Mouse (Mus musculus): ENCODE results near the gene Pigq.

Gene Pigq

DNA sequence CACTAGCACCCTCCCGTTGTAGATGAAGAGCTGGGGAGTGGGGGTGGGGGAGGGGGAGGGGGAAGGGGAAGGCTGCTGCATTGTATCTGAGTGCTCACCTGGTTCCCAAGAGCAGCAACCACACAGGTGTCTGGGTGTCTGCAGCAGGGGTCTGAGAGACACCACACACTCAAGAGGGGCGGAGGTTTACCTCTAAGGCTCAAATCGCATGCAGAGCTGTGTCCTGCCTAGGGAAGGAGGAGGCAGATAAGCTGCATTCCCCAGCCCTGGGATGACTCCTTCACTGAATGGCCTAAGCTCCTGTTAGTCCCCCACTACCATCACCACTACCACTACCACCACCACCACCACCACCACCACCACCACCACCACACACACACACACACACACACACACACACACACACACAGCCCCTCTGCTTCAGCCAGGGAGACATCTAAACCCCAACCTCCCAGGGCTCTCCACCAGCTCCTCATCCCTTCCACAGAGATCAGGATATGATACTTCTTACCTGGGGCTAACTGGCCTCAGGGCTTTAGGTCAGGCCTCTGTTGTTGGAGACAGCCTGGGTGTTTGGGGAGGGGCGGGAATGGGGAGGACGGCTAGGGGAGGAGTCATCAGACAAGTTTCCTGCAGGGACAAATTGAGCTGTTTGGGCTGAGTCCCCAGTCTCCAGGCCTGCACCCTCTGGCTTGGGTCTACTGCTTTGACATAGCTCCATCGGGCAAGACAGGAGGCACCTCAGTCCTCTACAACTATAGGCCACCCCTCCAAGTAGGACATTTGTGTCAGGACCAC, at the start of gene Pigq, which contains the start of gene Nhlrc4:
TSS of gene Pigq (minus strand) at position 571 of the 798 bp plus-strand sequence.
TSS of gene Nhlrc4 (minus strand) at position 596 of the 798 bp plus-strand sequence.
- DNase-seq, result no peak

DNA sequence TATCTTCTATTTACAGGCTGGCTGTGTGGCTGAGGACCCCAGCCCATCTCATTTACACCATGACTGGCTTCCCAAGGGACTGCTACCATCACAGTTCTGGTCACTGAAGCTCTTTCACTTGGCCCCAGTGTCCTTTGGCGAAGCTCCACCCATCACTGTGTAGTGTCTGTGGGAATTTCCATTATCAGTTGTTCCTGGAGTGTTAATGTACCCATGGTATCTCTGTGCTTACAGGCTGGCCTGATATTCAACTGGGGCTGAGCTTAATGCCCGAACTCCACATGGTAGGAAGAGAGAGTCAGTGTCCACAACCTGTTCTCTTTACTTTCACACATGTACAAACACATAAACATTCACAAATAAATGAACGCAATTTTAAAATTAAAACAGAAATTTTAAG, 48.8 kb upstream of the Pigq start:
- no peak for DNase-seq

DNA sequence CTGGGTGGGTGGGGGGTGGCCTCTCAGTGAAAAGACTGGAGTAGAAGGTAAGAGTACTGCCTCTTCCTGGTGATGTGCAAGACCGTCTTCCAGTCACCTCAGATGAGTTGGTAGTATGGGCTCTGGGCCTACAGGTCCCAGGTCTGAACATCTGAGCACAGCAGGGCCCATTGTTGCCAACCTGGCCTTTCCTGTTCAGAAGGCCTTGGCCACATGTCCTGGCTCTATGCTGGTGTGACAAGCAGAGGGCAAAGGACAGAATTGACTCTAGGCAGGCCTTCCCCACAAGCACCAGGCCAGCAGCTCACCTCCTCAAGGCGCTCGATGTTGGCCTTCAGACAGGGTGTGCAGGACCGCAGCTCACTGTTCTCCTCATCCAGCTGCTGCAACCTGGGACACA, 47.5 kb upstream of the Pigq start:
- no peak for DNase-seq

DNA sequence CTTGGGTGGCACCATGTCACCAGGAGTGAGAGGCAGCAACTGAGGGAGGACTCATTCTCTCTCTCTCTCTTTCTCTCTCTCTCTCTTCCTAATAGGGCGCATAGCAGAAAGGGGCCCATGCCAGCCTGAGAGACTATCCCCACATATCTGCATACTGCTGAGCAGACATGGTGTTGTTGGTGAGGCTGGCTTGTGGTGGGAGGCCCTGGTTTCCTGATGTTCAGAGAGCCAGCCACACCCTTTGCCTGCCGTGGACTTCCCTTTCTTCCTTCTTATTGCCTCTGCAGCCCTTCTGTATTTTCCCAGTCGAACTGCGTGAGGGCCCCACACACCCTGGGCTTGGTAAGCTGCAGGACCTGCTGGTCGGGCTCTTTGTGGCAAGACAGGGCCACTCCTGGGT, 45.6 kb upstream of the Pigq start:
- DNase-seq, result no peak

DNA sequence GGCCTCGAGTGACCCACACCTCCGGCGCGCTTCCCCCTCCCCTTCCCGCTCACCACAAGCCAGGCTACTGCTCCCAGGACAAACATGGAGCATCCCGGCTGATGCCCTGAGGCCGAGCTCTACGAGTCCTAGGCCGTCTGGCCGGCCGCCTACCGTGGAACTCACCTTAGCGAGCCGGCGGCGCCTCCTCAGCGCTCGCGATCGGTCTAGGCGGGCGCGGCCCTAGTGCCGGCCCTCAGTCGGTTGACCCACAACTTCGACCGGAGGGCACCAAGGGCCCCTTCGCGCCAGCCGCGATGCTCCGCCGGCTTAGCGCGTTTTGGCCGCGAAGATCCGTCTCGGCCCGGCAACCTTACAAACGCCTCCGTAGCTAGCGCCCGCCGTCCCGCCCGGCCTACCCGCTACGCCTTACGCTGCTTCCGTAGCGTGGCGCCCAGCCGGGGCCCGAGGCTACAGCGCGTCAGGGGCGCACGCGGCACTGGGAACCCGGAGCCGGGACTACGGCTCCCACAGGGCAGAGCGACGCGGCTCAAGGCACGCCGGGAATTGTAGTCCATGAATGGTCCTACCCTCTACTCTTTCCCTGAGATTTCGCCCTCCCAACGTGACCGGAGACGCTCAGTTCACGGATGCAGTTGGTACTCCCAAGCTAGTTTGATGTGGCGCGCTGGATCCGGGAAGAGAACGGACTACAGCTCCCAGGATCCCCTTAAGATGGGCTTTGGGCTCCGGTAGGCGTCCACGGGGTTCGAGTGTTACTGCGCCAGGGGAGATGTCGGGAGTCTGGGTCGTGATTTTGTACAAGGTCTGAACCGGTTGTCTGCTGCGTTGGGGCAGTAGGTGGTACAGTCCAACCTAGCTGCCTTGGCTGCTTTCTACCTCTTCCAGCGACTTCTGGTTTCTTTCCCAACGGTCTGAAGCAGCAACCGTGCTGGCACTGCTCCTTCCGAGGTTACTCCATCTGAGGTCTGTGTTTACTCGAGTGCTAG, 40.9 kb upstream of the Pigq start, which contains the start of gene Capn15:
TSS of gene Capn15 (minus strand) at position 491 of the 989 bp plus-strand sequence.
- peak; percentile 96 for DNase-seq

DNA sequence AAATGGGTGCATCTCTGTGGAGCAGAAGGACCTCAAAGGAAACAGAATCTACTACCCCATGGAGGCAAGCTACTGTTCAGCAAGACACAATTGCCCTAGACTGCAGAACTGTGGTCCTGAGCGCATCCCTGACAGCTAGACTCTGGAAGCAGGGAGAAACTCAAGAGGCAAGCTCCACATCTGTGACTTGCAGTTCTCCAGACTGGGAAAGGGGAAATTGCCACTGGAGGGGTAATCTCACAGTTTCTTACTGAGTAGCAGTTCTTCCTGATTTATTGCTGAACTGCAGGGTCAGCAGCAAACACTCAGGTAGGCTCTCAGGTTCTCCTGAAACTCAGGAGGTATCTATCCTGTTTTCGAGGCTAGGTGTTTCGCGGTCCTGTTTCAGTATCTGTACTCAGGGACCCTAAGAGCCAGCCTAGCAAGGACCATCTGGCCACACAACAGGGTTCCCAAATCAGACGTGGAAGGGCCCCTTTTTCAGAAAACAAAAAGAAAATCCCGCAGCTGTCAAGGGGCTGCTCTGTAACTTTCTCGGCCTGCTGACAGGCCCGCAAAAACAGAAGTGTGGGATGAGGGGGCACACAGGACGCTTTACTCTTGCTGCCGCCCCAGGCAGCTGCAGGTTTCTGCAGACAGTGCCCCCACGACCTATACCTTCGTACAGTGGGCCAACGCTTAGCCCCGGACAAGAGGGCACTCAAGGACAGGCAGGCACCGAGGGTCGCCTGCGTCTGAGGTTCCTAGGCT, 40.0 kb upstream of the Pigq start:
- DNase-seq, result no peak

DNA sequence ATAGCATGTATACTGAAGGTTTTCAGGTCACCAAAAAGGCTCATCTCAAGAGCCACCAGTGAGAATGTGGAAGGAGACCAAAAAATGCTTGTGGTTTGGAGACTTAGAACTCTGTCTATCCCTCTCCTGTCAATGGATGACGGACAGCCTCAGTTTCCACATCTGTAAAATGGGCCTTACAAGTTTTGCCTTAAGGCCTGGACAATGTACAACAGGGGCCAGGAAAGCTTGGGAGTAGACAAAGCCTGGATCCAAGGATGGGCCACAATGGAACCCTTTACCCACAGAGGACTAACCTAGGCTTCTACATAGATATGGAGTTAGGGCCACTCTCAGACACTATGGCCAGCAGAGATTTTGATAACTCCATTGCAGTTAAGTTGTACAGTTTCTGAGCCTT, 39.3 kb upstream of the Pigq start:
- DNase-seq, result no peak

DNA sequence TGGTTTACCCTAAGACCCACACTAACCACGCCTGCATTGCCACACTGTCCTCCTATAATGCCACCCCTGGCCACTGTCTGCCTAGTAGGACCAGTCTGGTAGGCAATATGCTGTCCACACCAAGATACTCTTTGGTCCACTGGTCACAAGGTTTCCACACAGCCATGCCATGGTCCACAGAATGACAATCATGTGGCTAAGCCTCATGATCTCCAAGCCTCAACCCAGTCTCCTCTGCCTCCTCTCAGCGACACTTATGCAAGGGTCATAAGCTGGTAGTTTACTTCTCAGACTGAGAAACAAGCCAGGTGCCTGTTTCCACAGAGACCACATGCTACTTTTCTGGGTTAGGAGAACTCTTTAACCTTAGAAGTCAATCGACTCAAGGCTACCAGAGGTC, 38.2 kb upstream of the Pigq start:
- DNase-seq, result no peak

DNA sequence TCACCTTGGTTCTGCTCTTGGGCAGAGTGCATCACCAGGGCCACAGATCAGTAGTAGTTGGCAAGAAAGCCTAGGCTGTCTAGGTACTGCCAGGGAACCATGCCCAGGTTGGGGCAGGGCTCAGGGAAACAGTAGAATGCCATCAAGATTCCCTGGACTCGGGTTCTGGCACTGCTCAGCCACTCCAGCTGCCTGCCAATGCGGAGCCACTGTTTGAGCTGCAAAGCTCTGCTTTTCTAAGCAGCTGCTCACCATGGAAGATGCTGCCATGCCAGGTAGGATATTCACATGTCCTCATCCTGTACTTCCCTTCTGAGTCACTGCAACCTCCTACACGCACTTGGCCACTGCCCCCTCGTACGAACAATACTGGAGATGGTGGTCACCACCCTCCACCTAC, 36.1 kb upstream of the Pigq start:
- no peak for DNase-seq

DNA sequence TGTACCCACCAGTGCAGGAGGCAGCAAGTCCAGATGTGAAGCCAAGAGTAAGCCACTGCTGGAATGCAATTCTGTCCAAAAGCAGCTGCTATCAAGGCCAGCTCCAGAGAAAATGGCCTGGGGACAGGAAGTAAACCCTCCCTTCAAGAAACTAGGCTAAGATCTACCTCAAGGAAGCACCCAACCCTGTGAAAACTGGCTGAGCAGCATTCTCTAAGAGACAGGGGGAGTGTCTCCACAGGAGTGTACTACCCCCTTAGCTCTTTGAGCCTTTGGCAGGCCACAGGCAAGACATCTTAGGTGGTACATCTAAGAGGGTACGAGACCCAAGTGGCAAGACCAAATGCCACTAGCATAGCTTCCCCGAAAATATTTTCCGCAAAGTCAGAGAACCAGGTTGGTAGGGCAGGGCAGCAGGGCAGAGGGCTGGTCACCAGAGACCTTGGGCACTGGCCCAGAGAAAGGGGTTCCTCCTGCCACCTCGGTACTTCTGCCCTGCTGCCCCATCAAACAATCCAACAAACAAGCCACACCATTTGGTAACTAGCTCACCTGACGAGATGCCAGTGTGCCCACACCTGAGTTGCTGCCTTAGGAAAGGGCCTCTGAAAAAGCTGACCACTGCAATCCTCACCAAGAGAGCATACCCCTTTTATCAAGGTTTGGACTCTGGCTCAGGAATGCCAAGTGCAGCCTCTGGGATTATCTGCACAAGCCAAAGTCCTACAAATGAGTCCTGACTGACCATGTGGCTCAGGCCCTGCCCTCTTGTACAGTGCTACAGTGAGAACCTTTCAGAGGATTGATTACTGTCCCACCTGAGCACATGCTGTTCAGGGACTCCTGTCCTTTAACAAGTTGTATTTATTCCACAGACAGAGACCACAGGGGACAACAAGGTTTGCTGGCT, 35.3 kb upstream of the Pigq start:
- DNase-seq, result peak; percentile 52

DNA sequence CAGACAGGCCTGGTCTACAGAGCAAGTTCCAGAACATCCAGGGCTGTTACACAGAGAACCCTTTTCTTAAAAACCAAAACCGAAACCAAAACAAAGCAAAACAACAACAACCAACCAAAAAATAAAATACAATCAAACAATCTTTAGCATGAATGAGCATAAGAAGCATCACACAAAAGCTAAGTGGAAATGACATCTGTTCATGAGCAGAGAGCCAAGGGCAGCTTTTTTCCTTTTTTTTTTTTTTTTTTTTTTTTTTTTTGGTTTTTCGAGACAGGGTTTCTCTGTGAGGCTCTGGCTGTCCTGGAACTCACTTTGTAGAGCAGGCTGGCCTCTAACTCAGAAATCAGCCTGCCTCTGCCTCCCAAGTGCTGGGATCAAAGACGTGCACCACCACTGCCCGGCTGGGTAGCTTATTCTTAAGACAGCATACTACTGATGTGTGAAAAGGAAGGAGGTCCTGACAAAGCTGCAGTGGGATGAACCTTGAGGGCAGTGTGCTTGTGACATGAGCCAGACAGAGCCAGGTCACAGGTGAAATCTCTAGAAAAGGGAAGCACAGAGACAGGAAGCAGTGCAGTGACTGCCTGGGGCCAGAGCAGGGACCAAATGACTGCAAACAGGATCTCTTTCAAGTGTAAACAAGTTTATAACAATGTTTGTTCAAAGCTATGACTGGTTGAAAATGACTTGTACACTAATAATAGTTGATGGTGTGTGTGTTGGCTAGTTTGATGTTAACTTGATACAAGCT, 26.4 kb upstream of the Pigq start:
- DNase-seq, result no peak

DNA sequence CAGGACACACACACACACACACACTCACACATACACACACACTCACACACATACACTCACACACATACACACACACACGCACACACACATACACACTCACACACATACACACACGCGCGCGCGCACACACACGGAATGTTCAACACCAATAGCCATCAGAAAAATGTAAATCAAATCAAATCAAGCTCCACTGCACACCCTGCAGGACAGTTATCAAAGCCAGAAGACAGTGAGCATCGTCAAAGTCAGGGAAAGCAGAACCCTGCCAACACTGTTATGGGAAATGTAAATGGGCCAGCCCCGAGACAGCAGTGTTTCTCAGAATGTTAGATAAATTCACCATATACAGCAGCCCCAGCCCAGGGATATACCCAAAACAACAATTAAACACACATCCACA, 25.7 kb upstream of the Pigq start:
- DNase-seq, result no peak

DNA sequence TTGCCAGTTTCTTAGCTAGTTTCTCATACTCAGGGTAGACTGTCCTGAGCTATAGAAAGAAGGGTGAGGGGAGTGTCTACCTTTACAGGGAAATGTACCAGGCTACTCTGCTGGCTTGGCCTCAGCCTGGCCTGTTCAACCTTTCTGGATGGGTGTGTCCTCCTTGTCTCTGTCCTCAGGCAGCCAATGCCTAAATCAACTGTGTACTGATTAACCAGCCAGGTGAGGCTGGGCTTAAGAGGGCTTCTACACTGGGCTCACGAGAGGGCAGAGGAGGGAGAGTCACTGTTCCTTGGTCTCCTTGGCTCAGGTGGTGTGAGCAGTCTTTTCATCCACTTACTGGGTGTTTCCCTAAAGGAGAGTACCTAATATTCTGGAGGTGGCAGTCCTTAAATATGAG, 23.4 kb upstream of the Pigq start:
- DNase-seq, result peak; percentile 80

DNA sequence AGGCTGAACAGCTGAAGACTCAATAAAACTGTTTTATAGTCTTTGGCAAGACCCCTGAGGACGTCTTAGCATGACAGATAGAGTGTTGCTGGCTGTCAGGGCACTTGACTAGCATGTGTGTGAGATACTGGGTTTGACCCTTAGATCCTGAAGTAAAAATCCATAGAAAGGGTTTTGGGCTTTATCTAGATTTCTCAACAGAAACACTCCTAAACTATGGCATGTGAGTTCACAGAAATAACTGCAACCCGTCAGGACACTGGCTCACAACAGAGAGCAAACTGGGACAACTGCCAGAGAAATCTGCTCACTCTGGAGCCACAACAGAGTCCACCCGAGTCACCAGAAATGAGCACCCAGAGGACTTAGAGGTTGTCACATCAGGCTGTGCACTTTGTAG, 22.9 kb upstream of the Pigq start:
- DNase-seq, result peak; percentile 63

DNA sequence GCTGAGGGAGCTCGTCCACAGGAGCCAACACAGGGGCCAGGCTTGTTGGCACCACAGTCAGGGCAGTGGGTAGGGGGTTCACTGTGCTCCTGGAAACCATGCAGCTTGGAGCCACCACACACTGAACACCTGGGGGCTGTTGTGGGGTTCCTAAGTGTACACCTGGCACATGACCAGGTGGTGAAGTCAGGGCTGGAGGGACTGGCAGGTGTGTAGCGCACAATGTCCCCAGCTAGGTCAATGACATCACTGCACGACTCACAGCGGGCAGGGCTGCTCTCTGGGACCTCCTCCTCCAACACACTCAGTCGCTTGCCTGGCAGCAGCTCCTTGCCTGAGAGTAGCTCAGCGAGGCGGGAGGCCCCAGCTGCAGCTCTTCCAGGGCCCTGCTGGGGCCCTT, 19.5 kb upstream of the Pigq start:
- DNase-seq, result no peak

DNA sequence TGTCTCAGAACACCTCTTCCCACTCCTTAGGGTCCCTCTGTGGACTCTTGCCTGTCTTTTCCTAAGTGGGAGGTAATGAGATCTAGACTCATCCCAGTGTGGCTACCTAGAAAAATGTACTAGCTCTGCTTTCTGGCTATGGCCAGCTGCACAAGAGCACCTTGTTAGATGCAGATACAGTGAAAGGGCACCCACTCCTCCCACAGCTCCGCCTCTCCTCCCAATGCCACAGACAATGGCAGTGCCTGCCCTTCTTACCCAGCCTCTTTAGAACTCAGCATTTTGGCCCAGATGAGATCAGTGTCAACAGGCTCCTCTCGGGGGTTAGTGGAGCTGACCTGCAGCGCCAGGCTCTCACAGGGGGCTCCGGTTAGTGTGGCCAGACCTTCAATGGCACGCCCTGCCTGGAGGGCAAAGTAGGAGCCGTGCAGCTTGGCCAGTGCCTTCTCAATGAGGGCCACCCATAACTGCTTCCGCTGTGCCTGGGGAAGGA, 17.7 kb upstream of the Pigq start:
- DNase-seq, result no peak

DNA sequence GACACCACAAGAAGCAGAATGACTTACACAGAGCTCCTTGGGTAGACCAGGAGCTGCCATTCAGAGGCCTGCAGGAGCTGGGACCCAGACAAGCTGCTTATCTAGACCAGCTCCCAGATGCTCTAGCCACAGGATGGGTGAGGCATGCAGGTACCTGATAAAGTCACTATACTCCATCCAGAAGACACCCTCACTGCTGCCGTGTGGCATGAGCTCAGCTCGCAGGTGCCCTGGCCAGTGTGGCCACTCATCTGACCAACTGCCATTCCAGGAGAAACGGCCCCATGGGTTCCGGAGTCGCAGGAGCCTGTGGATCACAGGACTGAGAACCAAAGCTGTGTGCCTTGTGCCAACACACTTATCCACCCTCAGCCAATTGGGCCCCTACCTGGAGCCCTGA, 16.8 kb upstream of the Pigq start:
- no peak for DNase-seq

DNA sequence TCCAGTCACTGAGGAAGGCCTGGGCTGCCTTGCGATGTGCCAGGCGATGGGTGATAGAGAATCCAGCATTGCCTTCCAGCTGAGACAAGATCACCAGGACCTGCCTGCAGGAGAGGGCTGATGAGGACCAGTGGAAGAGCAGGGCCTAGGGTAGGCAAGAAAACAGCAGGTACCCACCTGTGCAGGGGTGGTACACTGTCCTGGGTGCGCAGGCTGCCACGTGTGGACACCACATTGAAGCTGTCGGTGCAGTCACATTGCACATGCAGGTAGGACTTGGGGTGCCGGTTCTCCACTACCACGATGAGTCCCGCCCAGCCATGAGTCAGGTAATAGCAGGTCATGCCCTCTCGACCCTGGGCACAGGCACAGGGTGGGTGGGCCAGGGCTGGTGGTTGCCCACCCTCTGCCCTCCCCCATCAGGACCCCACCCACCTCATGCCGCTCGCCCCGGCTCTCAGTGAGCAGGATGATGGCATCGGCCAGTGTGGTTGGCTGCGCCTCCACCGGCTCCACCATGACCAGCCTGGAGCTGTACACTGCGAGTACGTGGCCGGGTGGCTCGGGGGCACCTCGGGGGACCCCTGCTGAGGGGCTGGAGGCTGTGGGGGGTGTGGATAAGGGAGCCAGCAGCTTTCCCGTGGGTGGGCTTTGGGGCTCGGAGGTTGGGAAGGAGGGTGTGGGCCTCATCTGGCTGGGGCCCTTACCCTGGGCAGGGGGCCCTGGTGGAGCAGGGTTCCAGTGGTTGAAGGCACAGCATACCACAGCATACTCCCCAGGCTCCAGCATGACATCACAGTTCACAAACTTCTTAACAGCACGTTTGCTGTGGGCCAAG, 15.1 kb upstream of the Pigq start:
- no peak for DNase-seq

DNA sequence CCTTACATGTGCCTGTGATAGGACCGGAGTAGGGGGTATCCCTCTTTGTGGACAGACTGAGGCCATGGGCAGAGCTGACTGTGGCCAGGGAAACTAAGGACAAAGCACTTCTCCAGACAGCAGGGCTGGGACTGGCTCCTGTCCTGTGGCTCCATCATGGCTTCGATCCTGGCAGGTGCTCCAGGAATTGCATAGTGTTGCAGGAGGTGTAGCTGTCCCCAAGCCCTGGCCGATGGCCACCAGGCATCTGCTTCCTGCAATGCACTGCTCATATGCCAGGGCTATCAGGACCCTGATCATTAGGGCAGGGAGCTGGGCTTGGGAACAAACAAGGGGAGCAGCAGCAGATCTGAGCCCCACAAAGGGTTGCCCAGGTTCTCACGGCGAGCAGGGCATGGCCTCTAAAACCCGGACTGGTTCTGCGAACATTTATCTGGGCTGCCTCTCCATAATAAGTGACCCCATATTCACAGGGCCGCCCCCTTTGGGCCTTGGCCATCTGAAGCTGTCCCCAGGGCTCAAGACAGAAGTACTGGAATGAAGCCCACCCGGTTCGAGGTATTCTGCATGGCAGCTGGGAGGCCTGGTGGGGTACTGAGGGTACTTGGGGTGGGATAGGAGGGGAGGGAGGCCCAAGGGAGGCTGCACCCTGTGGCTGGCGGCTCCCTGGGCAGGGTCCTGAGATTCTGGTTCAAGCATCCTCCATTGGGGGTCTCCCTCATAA, 14.2 kb upstream of the Pigq start:
- no peak for DNase-seq
